Mouse (Mus musculus): ENCODE results near the gene Ncoa1. TPM values are rescaled to one million over a fixed set of nuclear protein-coding genes. Genes with fewer than 3 reads are reported as not detected.

The Ncoa1 gene
- polyA plus RNA-seq, 1 experiment from 2014 or later = 12.7 TPM

DNA sequence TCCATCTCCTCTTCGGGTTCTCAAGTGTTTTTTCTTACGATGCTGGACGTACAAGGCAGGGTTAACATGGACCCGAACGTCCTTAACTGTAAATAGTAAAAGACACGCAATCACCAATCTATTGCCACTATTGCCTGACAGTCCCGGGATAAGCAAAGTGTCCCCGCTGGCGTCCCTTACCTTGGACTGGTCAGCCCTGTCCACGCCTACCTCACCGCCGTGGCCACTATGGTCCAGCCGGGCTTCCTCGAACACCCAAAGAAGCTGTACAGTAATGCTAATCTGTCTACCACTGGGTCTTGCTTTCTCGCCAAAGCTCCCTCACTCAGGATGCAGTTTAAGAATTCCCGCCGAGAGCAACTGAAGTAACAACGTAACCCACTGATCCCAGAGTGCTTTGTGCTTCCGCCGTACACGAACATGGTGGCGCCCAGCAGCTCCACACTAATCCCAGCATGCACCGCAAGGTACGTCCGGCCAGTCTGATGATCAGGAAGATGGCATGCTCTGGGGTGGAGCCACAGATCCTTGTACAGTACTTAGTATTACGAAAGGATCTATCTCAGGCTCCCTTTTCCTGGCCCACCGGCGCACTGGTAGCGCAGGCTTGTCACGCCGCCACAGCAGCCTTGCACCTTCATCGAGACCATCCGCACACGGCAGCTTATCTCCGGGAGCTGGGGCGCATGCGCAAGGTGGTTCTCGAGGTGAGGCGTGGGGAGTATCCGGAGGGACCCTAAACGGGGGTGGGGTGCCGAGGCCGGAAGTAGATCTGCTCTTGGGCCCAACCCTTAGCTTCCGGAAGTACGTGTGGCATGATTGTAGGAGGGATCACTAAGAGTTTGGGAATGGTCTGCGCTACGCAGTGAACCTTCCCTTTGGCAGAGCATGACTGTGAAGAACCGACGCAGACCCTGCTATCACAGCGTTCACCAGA, 243.1 kb downstream of the Ncoa1 start, which contains the start of the genes Ptrhd1 and Cenpo:
Gene Ptrhd1 (plus strand): TSS at position 456 of the 937 bp plus-strand sequence.
Gene Cenpo (minus strand): TSS at position 723 of the 937 bp plus-strand sequence.
- Histone ChIP-seq H3K27me3 (no peaks in the 10 kb centered on the region), H3K9me3 (replicated peaks) (no peaks in the 10 kb centered on the region), H3K4me2 (peak within 1 kb of the TSS; percentile 74), H3K27ac (peak within 1 kb of the TSS; percentile 95), H3K4me1 (peaks cover 20% of the 10 kb centered on the region), H3K36me3 (ENCODE audit: poor library complexity, severe bottlenecking) (peaks cover 24% of the 10 kb centered on the region), H3K4me3 (peak within 1 kb of the TSS; percentile 73), H3K9ac (peak within 1 kb of the TSS; percentile 74)
- under 1% methylated on average over 50 of the region's 50 CpGs for WGBS
- ATAC-seq = peak; percentile 99

DNA sequence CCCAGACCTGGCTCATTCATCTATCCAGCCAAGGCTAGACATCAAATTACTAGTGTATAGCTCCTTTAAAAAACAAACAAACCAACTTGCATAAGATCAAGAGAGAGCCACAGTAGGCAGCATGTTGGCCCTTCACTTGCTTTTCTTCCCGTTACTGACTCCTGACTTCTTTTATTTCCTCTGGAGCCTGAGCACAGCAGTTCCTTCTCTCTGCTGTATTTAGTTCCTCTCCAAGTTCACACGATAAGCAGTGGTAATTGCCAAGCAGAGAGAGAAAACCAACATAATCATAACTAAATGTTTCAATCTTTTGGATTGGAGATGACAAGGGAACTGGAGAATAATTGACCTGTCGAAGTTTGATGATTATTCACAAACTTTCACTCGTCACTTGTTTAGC, 244.2 kb downstream of the Ncoa1 start:
- peak overlapping the region; percentile 74; the same call in 1 of the 2 replicates for H3K9ac ChIP-seq

DNA sequence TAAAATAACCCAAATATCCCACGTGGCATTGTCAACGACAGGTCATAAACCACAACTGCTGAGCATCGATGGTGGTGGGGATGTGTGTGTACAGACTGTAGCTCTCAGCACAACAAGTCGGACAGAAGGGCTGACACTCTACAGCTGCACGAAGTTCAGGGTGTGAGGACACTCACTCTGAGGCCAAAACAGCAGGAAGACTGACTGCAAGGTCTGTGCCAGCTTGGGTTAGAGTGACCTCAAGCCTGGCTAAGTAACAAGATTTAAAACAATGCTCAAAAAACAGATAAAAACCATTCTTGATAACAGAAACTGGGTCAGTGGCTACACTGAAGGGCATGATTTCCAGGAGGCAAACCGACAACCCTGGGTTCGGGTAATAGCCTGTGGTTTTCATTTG, 246.8 kb downstream of the Ncoa1 start:
- peaks cover 52% of the 10 kb centered on the region for H3K36me3 ChIP-seq (ENCODE audit: poor library complexity, severe bottlenecking)
- no peak overlapping the region for H3K27ac ChIP-seq
- ATAC-seq = no peak
- H3K4me2 ChIP-seq = no peak overlapping the region
- no peak overlapping the region for H3K9ac ChIP-seq
- no peak overlapping the region for H3K4me3 ChIP-seq
- H3K4me1 ChIP-seq = peaks cover 19% of the 10 kb centered on the region
- 96% methylated on average over 7 of the region's 7 CpGs for WGBS
- no peaks in the 10 kb centered on the region for H3K27me3 ChIP-seq
- H3K9me3 ChIP-seq (replicated peaks) = no peaks in the 10 kb centered on the region

More for the DNA sequence above, 244.2 kb downstream of the Ncoa1 start:
- H3K27ac ChIP-seq = no peak overlapping the region
- no peaks in the 10 kb centered on the region for H3K27me3 ChIP-seq
- H3K36me3 ChIP-seq (ENCODE audit: poor library complexity, severe bottlenecking) = peaks cover 31% of the 10 kb centered on the region
- H3K4me2 ChIP-seq = peak overlapping the region; percentile 74
- no peak for ATAC-seq
- WGBS = 41% methylated on average over 4 of the region's 4 CpGs
- peak overlapping the region; percentile 73 for H3K4me3 ChIP-seq
- no peaks in the 10 kb centered on the region for H3K9me3 ChIP-seq (replicated peaks)
- H3K4me1 ChIP-seq = peaks cover 20% of the 10 kb centered on the region

DNA sequence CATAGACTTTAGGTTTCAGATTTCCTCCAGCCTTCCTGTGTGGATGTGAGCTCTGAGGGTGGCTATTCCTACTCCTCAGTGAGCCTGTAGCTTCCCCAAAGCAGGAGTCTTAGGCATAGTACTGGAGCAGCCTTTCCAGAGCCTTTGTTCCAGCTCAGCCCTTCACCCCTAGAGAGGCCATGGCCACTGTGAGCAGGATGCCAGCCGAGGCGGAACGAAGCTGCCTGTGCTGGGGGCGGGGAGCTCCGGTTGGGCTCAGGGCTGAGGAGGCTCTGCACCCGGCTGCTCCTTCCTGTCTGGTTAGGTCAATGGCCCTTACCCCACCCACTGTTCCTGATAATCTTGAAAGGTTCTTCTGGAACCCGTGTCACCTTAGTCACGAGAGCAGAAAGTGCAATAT, 264.1 kb downstream of the Ncoa1 start:
- Histone ChIP-seq H3K9ac (no peak overlapping the region), H3K9me3 (replicated peaks) (no peaks in the 10 kb centered on the region), H3K36me3 (ENCODE audit: poor library complexity, severe bottlenecking) (peaks cover 92% of the 10 kb centered on the region), H3K4me1 (no peaks in the 10 kb centered on the region), H3K27me3 (no peaks in the 10 kb centered on the region), H3K4me2 (no peak overlapping the region), H3K4me3 (no peak overlapping the region), H3K27ac (no peak overlapping the region)
- ATAC-seq = no peak
- 85% methylated on average over 8 of the region's 8 CpGs for WGBS

DNA sequence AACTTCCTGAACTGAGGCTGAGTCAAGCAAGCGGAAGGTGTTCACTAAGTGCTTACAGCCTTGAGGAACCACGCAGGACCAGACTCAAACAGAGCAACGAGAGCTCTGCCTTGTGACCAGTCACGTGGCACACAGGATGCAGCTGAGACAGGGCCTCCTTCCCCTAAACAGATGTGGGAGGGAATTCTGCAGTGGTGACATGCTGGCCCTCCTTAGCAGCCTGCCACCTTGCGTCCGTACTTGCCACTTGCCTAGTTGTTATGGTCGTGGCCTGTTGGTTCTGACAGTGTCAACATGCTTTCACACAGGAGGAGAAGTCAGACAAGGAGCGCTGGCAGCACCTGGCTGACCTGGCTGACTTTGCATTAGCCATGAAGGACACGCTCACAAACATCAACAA, 265.8 kb downstream of the Ncoa1 start:
- no peak overlapping the region for H3K9ac ChIP-seq
- H3K4me1 ChIP-seq = no peaks in the 10 kb centered on the region
- no peak overlapping the region for H3K4me2 ChIP-seq
- H3K27me3 ChIP-seq = no peaks in the 10 kb centered on the region
- peaks cover 93% of the 10 kb centered on the region for H3K36me3 ChIP-seq (ENCODE audit: poor library complexity, severe bottlenecking)
- 93% methylated on average over 9 of the region's 9 CpGs for WGBS
- no peaks in the 10 kb centered on the region for H3K9me3 ChIP-seq (replicated peaks)
- H3K4me3 ChIP-seq = no peak overlapping the region
- no peak overlapping the region for H3K27ac ChIP-seq
- no peak for ATAC-seq

DNA sequence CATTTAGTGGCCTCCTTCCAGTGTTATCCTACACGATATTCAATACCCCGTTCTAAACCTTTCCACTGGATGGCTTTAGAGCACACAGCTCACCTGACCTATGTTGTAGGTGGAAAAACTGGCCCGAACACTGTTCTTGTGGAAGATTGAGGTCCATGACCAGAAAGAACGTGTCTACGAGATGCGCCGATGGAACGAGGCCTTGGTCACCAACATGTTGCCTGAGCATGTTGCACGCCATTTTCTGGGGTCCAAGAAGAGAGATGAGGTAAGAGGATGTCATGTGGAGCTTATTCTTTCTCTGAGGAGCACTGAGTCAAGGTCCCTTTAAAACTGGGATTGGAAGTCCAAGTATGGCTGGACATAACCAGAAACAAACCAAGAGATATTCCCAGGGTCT, 267.8 kb downstream of the Ncoa1 start:
- Histone ChIP-seq H3K27ac (no peak overlapping the region), H3K36me3 (ENCODE audit: poor library complexity, severe bottlenecking) (peaks cover 87% of the 10 kb centered on the region), H3K27me3 (no peaks in the 10 kb centered on the region), H3K9me3 (replicated peaks) (no peaks in the 10 kb centered on the region), H3K4me2 (no peak overlapping the region), H3K4me3 (no peak overlapping the region), H3K4me1 (no peaks in the 10 kb centered on the region), H3K9ac (no peak overlapping the region)
- WGBS = 95% methylated on average over 9 of the region's 9 CpGs
- no peak for ATAC-seq

DNA sequence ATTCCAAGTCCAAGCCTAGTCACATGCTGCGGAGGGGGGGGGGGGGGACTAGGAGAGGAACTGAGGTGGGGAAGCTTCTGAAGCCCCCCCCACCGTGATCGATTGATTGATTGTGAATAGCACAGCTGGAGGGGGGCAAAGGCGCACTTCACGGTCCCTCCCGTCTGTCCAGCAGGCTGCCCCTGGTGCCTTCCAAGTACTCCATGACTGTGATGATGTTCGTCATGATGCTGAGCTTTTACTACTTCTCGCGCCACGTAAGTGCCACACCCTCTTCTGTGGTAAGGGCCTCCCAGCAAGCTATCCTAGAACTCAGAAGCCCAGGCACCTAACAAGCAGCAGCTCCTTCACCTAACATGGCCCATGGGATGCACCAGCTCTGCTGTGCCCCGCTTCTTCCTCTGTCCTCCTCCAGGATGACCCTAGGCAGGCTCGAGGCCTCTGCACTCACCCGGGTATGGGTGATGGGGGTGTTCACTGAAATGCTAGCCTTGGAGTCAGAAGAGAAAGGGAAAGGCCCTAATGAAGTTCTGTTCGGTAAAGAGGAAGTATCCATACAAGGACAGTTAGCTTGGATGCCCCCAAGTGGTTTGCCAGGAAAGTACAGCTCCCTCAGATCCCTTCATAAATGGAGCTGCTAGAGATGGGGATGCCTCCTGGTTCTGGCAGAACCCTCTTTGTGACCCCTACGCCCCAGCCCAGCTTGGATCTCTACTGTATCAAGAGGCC, 268.4 kb downstream of the Ncoa1 start:
- H3K4me2 ChIP-seq = no peak overlapping the region
- no peaks in the 10 kb centered on the region for H3K27me3 ChIP-seq
- no peak overlapping the region for H3K9ac ChIP-seq
- 82% methylated on average over 15 of the region's 15 CpGs for WGBS
- no peaks in the 10 kb centered on the region for H3K4me1 ChIP-seq
- ATAC-seq = 0 out of 2 replicates have a peak, but pooled peaks have one; percentile 19
- peaks cover 87% of the 10 kb centered on the region for H3K36me3 ChIP-seq (ENCODE audit: poor library complexity, severe bottlenecking)
- H3K27ac ChIP-seq = no peak overlapping the region
- H3K4me3 ChIP-seq = no peak overlapping the region
- H3K9me3 ChIP-seq (replicated peaks) = no peaks in the 10 kb centered on the region

DNA sequence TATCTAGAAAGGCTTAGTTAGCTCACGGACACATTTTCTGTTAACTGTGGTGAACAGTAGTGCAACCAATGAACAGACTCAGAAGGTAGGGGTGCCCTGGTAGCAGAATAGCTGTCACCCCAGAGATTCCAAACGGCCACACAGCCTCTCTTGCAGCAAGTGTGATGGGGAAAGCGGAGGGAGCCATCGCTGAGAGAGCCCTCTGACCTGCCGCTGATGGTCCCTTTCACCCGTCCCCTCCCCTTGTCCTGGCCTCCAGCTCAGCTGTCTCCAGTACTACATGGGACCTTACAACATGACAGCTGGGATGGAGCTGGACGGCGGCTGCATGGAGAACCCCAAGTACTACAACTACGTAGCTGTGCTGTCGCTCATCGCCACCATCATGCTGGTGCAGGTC, 270.9 kb downstream of the Ncoa1 start:
- ATAC-seq = no peak
- Histone ChIP-seq H3K27ac (no peak overlapping the region), H3K36me3 (ENCODE audit: poor library complexity, severe bottlenecking) (peaks cover 72% of the 10 kb centered on the region), H3K4me3 (no peak overlapping the region), H3K4me2 (no peak overlapping the region), H3K4me1 (no peaks in the 10 kb centered on the region), H3K27me3 (no peaks in the 10 kb centered on the region), H3K9me3 (replicated peaks) (no peaks in the 10 kb centered on the region), H3K9ac (no peak overlapping the region)
- 93% methylated on average over 11 of the region's 11 CpGs for WGBS

DNA sequence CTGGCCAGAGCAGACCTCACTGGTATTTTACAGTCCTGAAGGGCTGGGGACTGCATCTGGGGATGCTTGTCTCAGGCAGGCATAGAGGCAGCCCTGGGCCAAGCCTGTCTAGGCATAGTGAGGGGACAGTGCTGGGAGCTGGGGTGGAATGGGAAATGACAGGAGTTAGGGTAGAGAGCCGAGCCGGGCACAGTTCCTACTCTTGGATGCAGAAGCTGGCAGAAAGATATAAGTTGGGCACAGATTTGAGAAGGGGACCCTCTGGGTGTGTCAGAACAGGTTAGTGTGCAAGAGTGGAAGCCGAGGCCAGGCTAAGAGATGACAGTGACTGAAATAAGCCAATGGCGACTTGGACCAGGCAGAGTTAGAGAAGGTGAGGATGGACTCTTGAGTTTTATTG, 274.8 kb downstream of the Ncoa1 start:
- Histone ChIP-seq H3K9me3 (replicated peaks) (no peaks in the 10 kb centered on the region), H3K4me1 (no peaks in the 10 kb centered on the region), H3K27ac (no peak overlapping the region), H3K27me3 (no peaks in the 10 kb centered on the region), H3K4me2 (no peak overlapping the region), H3K4me3 (no peak overlapping the region), H3K9ac (no peak overlapping the region), H3K36me3 (ENCODE audit: poor library complexity, severe bottlenecking) (peaks cover 68% of the 10 kb centered on the region)
- WGBS = 90% methylated on average over 4 of the region's 4 CpGs
- no peak for ATAC-seq

DNA sequence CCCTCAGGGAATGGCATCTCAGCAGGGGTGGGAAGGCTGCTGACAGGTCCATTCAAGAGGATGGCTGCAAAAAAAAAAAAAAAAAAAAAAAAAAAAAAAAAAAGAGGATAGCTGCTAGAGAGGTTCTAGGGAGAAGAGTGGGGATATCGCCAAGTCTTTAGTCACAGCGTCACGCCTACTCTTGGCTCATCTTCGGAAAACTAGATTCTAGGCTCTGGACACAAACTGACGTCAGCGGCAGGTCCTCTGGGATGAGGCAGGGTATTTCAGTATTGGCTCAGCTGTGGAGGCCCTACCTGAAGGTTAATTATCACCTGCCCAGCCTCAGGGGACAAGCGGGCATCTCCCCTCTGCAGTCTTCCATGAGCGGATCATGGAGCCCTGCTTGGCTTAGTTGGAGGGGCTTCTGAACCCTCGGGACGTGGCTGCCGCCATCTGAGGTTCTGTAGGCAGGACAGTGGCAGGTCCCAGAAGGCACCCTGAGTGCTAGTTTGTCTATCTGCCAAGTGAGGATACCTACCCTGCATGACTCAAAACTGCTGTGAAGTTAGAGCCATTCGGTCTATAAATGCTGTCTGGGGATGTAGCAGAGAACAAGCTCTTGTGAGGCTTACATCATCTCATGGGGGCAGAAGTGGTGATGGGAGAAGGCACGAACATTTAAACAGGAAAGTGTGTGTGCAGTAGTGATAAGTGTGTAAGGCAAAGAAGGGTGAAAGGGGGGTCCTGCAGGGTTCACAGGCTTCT, 275.4 kb downstream of the Ncoa1 start:
- WGBS = 87% methylated on average over 13 of the region's 13 CpGs
- Histone ChIP-seq H3K4me3 (no peak overlapping the region), H3K4me1 (no peaks in the 10 kb centered on the region), H3K4me2 (no peak overlapping the region), H3K27me3 (no peaks in the 10 kb centered on the region), H3K27ac (no peak overlapping the region), H3K9ac (no peak overlapping the region), H3K9me3 (replicated peaks) (no peaks in the 10 kb centered on the region), H3K36me3 (ENCODE audit: poor library complexity, severe bottlenecking) (peaks cover 65% of the 10 kb centered on the region)
- no peak for ATAC-seq

DNA sequence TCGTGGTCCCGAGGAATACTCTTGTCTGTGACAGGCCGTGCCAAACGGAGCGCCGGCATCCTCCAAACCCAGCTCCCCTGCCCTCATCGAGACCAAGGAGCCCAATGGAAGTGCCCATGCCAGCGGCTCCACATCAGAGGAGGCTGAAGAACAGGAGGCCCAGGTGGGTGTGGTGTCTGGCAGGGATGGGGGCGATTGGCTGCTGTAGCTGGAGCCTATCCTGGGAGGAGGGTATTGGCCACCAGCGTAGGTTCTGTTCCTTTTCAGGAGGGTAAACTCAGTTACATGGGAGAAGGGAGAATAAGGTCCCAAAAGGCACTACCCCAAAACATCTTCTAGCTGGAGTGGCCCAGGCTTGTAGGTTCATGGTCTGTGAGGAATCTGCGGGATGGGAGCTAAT, 277.7 kb downstream of the Ncoa1 start:
- no peak overlapping the region for H3K4me3 ChIP-seq
- no peak for ATAC-seq
- no peak overlapping the region for H3K27ac ChIP-seq
- H3K4me1 ChIP-seq = no peaks in the 10 kb centered on the region
- H3K9me3 ChIP-seq (replicated peaks) = no peaks in the 10 kb centered on the region
- 96% methylated on average over 11 of the region's 11 CpGs for WGBS
- no peaks in the 10 kb centered on the region for H3K27me3 ChIP-seq
- no peak overlapping the region for H3K9ac ChIP-seq
- no peak overlapping the region for H3K4me2 ChIP-seq
- H3K36me3 ChIP-seq (ENCODE audit: poor library complexity, severe bottlenecking) = peaks cover 47% of the 10 kb centered on the region

DNA sequence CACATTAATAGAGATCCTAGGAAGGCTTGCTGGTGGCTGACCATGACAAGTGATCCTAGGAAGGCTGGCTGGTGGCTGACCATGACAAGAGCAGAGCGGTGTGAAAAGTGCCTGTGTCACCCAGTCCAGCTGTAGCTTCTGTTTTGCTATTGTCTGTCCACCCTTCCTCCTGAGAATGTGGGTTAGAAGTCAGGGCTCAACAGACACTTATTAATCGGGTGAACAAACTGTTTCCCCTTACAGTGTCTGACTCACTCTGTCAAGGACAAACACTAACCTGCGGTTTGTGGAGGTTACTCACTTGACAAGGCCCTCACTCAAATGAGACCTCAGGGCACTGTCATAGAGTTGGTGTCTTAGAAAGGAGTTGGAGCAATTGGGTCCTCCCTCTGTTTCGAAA, 278.3 kb downstream of the Ncoa1 start:
- Histone ChIP-seq H3K27ac (no peak overlapping the region), H3K27me3 (no peaks in the 10 kb centered on the region), H3K4me3 (no peak overlapping the region), H3K9me3 (replicated peaks) (no peaks in the 10 kb centered on the region), H3K9ac (no peak overlapping the region), H3K36me3 (ENCODE audit: poor library complexity, severe bottlenecking) (peaks cover 43% of the 10 kb centered on the region), H3K4me2 (no peak overlapping the region), H3K4me1 (no peaks in the 10 kb centered on the region)
- WGBS = 93% methylated on average over 4 of the region's 4 CpGs
- ATAC-seq = no peak
